Mouse (Mus musculus): Measurements from ENCODE around the gene Ccser1.

DNA sequence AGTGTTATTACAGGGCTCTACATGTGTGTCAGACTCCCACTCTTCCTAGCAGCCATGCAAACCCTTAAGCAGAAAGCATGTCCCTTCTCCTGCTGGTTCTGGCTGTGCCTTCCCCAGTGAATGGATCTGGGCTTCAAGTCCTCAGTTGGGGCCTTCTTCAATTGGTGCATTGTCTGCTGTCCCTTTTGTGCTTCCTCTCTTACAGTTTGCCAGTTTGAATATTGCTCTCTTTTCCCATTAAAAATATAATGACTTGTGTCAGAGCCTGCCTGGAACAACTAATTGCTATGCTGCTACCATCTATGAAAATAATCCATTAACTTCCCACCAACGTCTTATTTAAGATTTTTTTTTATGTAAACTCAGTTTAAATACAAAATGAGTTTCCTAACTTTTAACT is 566.2 kb downstream of the Ccser1 start:
- TF ChIP-seq TAL1 (IDR thresholded peaks at IDR 0.05; ENCODE audit: low read length), result no peak
- no peak for TF ChIP-seq GATA1 (IDR thresholded peaks at IDR 0.05; ENCODE audit: low read length)
